Mouse (Mus musculus) intestine, embryonic 15.5 days (tissue): ENCODE measurements around the gene Syt1. TPM values are rescaled to one million over a fixed set of nuclear protein-coding genes. Genes with fewer than 3 reads are reported as not detected.

Experiments
- ATAC-seq: fragments of 200-750 bp; cut with Nextera tagmentation; 2 replicates; pipeline ENCODE4 v1.8.0; 2017; ENCODE audit warnings: moderate TSS enrichment, moderate library complexity
- H3K27ac ChIP-seq: fragments of 300-500 bp; sonication (generic); 2 replicates; pipeline ENCODE4 v1.5.1; 2015; ENCODE audit warnings: mild to moderate bottlenecking, inconsistent platforms
- H3K27me3 ChIP-seq: fragments of 300-500 bp; sonication (generic); replicated peaks from 2 replicates; pipeline ENCODE4 v1.6.1; 2015; ENCODE audit warnings: inconsistent platforms
- H3K36me3 ChIP-seq: fragments of 300-500 bp; sonication (generic); 2 replicates; pipeline ENCODE4 v1.6.1; 2015; ENCODE audit warnings: inconsistent platforms
- H3K4me1 ChIP-seq: fragments of 300-500 bp; sonication (generic); replicated peaks from 2 replicates; pipeline ENCODE4 v1.6.1; 2015; ENCODE audit warnings: inconsistent platforms
- H3K4me2 ChIP-seq: fragments of 300-500 bp; sonication (generic); replicated peaks from 2 replicates; pipeline ENCODE4 v1.6.1; 2015; ENCODE audit warnings: mild to moderate bottlenecking, inconsistent platforms
- H3K4me3 ChIP-seq: fragments of 300-500 bp; sonication (generic); replicated peaks from 2 replicates; pipeline ENCODE4 v1.5.1; 2015; ENCODE audit warnings: inconsistent platforms
- H3K9ac ChIP-seq: fragments of 300-500 bp; sonication (generic); 2 replicates; pipeline ENCODE4 v1.6.1; 2015; ENCODE audit warnings: inconsistent platforms
- H3K9me3 ChIP-seq: fragments of 300-500 bp; sonication (generic); 2 replicates; pipeline ENCODE4 v1.6.1; 2016; ENCODE audit warnings: inconsistent platforms
- WGBS: fragments of 180-500 bp; shearing (Covaris S2); methylation state at CpG from one replicate; pipeline ENCODE4 v1.1.7; 2015; 5-methylcytosine and 5-hydroxymethylcytosine counted together
- polyA plus RNA-seq: library from polyadenylated mRNA; unstranded; fragments of >200 nt; fragmentation: Nextera tagmentation; extraction: Ambion mirVana; gene quantifications from 2 replicates; pipeline ENCODE4 v1.2.1, GENCODE M21; 2015

Gene Syt1
- polyA plus RNA-seq, 1 experiment from 2014 or later: 10.0 TPM

- no peaks in the 10 kb centered on the region for H3K27me3 ChIP-seq
- WGBS: 87% methylated on average over 5 of the region's 5 CpGs
- no peak overlapping the region for H3K4me2 ChIP-seq
- H3K9ac ChIP-seq: no peak overlapping the region
- H3K4me3 ChIP-seq: no peak overlapping the region
- no peak for ATAC-seq
- no peak overlapping the region for H3K27ac ChIP-seq
- H3K4me1 ChIP-seq: no peaks in the 10 kb centered on the region
- H3K36me3 ChIP-seq: no peaks in the 10 kb centered on the region
- no peaks in the 10 kb centered on the region for H3K9me3 ChIP-seq
These were observed 391.6 kb downstream of the Syt1 start for GRCm38 (mm10) chr10:108619217-108619616.

DNA sequence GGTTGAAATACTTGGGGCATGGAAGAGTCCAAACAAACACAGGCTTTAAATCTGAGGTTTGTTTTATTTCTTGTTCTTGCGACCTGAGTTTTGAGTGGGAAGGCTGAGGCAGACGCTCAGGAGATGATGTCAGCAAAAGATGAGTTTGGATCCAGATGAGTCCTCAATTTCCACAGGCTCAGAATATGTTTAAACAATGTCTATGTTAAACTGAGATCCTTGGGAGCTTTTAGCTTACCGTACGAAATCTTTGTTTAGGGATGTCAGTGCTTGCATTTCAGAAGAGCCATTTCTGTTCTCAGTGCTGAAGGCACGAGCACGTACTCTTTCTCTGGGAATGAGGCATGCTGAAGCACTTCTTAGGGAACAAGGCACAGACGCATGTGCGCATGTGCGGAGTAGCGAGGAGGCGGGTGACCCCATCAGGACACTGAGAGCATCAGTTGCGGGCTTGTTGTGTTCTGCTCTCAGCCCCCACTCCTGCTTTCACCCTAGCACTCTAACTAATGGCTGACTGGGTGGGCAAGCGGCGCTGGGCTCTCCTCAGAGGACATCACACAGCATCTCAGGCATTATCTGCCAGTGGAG lies 400.6 kb downstream of the Syt1 start:
- no peak for ATAC-seq
- H3K27ac ChIP-seq: no peak overlapping the region
- no peak overlapping the region for H3K4me2 ChIP-seq
- H3K4me1 ChIP-seq: no peaks in the 10 kb centered on the region
- H3K9me3 ChIP-seq: no peaks in the 10 kb centered on the region
- H3K4me3 ChIP-seq: no peak overlapping the region
- no peak overlapping the region for H3K9ac ChIP-seq
- no peaks in the 10 kb centered on the region for H3K27me3 ChIP-seq
- no peaks in the 10 kb centered on the region for H3K36me3 ChIP-seq
- 69% methylated on average over 14 of the region's 14 CpGs for WGBS

DNA sequence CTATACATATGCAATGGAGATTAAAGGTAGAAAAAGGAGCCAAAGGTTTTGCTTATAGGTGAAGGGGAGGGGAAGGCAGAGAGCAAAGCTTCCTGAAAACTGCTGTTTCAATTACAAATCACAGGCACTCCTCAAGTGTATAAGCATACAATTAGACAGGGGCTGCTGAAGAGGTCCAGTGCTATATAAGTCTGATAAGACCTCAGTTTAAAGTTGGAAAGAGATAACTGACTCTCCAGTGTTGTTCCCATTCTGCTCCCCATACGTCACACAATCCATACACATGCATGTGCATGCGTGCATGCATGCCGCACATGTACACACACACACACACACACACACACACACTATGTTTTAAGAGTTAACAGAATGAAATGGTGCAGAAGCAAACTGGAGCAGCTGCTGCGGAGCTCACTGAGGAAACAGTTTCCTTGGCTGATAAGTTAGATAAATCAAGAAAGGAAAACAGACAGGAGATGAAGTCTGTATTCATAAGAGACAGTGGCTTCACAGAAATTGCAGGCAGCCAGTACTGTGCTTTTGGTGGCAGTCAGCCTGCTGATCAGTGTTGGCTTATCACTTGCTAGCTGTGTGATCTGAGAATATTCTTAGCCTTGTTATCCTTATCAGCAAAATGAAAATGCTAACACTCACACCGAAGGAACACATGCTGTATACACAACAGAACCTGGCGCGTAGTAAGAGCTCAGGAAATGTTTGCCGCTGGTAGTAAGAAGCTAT lies 408.9 kb downstream of the Syt1 start:
- Histone ChIP-seq H3K9ac (no peak overlapping the region), H3K27ac (no peak overlapping the region), H3K36me3 (no peaks in the 10 kb centered on the region), H3K9me3 (no peaks in the 10 kb centered on the region; the same call in 1 of the 2 replicates), H3K4me1 (no peaks in the 10 kb centered on the region), H3K27me3 (no peaks in the 10 kb centered on the region), H3K4me2 (no peak overlapping the region), H3K4me3 (no peak overlapping the region)
- 57% methylated on average over 8 of the region's 8 CpGs for WGBS
- no peak for ATAC-seq

DNA sequence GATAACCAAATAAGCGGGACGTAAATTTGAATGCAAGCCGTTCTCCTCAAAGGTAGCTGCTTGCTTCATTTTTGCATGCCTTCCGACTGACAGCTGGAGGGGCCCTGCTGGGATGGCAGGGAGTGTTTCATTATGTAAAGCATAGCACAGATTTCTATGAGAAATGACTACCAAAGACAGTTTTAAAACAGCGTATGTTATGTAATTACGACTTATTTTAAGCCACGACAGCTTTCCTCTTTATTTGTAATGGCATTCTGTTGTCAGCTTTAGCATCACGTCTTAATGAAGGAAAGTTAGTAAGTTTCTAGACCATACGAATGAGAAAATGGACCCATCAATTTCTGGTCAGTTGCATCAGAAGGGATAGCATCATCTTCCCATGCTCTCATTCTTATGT lies 410.1 kb downstream of the Syt1 start:
- Histone ChIP-seq H3K4me2 (no peak overlapping the region), H3K9ac (no peak overlapping the region), H3K36me3 (no peaks in the 10 kb centered on the region), H3K9me3 (no peaks in the 10 kb centered on the region; the same call in 1 of the 2 replicates), H3K27me3 (no peaks in the 10 kb centered on the region), H3K4me1 (peaks cover 4% of the 10 kb centered on the region; the same call in 1 of the 2 replicates), H3K27ac (no peak overlapping the region), H3K4me3 (no peak overlapping the region)
- ATAC-seq: no peak
- 83% methylated on average over 9 of the region's 9 CpGs for WGBS

GRCm38 (mm10) chr10:108597385-108597784 lies 413.4 kb downstream of the Syt1 start:
- H3K27me3 ChIP-seq: no peaks in the 10 kb centered on the region
- WGBS: 86% methylated on average over 1 of the region's 1 CpGs
- ATAC-seq: no peak
- H3K9me3 ChIP-seq: no peaks in the 10 kb centered on the region; the same call in 1 of the 2 replicates
- H3K4me3 ChIP-seq: no peak overlapping the region
- no peaks in the 10 kb centered on the region for H3K36me3 ChIP-seq
- no peak overlapping the region for H3K27ac ChIP-seq
- peaks cover 4% of the 10 kb centered on the region; the same call in 1 of the 2 replicates for H3K4me1 ChIP-seq
- H3K9ac ChIP-seq: no peak overlapping the region
- no peak overlapping the region for H3K4me2 ChIP-seq

- ATAC-seq: no peak; the same call in 1 of the 2 replicates
- H3K4me1 ChIP-seq: peaks cover 4% of the 10 kb centered on the region; the same call in 1 of the 2 replicates
- H3K27ac ChIP-seq: no peak overlapping the region
- H3K9me3 ChIP-seq: no peaks in the 10 kb centered on the region; the same call in 1 of the 2 replicates
- H3K27me3 ChIP-seq: no peaks in the 10 kb centered on the region
- 24% methylated on average over 11 of the region's 11 CpGs for WGBS
- H3K36me3 ChIP-seq: no peaks in the 10 kb centered on the region
- no peak overlapping the region for H3K4me3 ChIP-seq
- H3K9ac ChIP-seq: no peak overlapping the region
- peak overlapping the region; percentile 26 for H3K4me2 ChIP-seq
These were observed 414.4 kb downstream of the Syt1 start for GRCm38 (mm10) chr10:108596162-108596927.

DNA sequence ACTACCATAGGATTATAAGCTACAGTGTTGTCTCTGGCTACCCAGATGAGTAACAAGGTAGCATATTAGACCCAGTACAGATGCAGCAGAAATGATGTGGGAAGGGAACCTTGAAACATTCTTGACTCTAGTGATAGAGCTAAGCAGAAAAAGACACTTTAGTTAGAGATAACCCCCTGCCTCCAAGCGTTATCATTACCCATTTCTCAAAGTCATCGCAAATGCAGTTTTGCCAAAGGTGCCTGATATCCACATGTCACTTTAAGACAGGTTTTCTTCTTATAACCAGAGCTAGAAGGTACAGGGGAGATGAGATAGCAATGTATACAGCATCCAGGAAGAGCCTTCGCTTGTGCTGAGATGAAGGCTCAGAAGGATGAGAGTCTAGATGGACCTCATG lies 421.4 kb downstream of the Syt1 start:
- no peaks in the 10 kb centered on the region for H3K36me3 ChIP-seq
- H3K27me3 ChIP-seq: no peaks in the 10 kb centered on the region
- no peak overlapping the region for H3K27ac ChIP-seq
- H3K4me2 ChIP-seq: no peak overlapping the region
- no peaks in the 10 kb centered on the region for H3K9me3 ChIP-seq
- ATAC-seq: no peak
- 92% methylated on average over 3 of the region's 3 CpGs for WGBS
- H3K9ac ChIP-seq: no peak overlapping the region
- no peak overlapping the region for H3K4me3 ChIP-seq
- no peaks in the 10 kb centered on the region for H3K4me1 ChIP-seq

GRCm38 (mm10) chr10:108588924-108589323 lies 421.9 kb downstream of the Syt1 start:
- Histone ChIP-seq H3K4me1 (no peaks in the 10 kb centered on the region), H3K4me2 (no peak overlapping the region), H3K9me3 (no peaks in the 10 kb centered on the region), H3K27me3 (no peaks in the 10 kb centered on the region), H3K9ac (no peak overlapping the region), H3K36me3 (no peaks in the 10 kb centered on the region), H3K27ac (no peak overlapping the region), H3K4me3 (no peak overlapping the region)
- 86% methylated on average over 3 of the region's 3 CpGs for WGBS
- ATAC-seq: no peak

- no peak for ATAC-seq
- Histone ChIP-seq H3K27me3 (no peaks in the 10 kb centered on the region), H3K36me3 (no peaks in the 10 kb centered on the region), H3K4me2 (no peak overlapping the region), H3K4me3 (no peak overlapping the region), H3K27ac (no peak overlapping the region), H3K4me1 (no peaks in the 10 kb centered on the region), H3K9me3 (no peaks in the 10 kb centered on the region), H3K9ac (no peak overlapping the region)
- 58% methylated on average over 11 of the region's 11 CpGs for WGBS
These were observed 427.1 kb downstream of the Syt1 start for GRCm38 (mm10) chr10:108583694-108584093.

DNA sequence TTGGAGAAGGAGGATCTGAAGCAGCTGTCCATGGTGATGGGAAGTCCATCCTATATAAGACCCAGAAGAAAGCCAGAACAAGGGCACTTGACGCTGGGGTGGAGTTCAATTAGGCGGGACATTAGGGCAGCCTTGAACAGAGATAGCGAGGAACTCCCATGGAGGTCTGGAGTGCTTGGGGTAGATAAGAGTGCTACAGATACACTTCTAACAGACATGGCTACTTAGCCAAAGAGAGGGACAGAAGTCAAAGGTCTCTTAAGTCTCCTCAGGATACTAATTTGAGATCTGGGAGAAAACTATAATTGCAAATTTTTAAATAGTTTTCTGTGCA lies 428.4 kb downstream of the Syt1 start:
- Histone ChIP-seq H3K9me3 (no peaks in the 10 kb centered on the region), H3K4me2 (no peak overlapping the region), H3K4me3 (no peak overlapping the region), H3K4me1 (no peaks in the 10 kb centered on the region), H3K27me3 (no peaks in the 10 kb centered on the region), H3K9ac (no peak overlapping the region), H3K27ac (no peak overlapping the region), H3K36me3 (no peaks in the 10 kb centered on the region)
- peak; percentile 75 for ATAC-seq
- 70% methylated on average over 3 of the region's 3 CpGs for WGBS

DNA sequence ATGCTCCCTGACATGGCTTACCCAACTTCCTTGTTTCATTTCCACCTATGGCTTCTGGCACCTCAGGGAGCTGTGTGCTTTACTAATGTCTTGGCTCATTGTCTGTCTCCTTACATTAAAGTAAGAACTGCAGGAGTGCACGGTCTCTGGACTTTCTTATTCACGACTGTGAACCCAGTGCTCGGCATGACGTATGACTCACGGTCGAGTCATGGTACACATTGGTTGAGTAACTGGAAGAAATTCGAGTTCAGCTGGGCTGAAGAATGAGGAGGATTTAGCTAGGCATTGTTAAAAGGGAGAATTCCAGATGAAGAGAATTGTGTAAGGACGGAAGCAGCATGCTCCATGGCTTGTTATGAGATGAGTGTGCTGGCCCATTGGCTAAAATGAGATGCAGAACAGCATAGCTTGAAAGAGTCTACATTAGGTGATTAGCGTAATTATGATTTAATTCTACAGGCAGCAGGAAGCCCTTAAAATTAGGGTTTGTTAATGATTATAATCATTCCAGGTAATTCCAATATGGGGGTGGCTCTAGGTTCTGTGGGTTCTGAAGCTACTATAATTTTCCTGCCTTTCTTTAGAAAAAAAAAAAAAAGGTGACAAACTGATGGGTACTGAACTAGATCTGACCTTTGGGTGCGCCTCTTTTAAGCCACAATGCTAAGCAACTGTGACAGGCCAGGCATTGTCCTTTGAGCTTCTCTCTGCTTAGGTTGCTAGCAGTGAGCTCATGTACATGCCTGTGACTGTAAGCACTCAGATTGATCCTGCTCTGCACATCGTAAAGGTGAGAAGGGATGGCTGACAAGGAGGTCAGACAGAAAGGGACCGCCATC lies 429.0 kb downstream of the Syt1 start:
- no peak overlapping the region for H3K4me2 ChIP-seq
- no peak for ATAC-seq

More for the DNA sequence above, 429.0 kb downstream of the Syt1 start:
- no peaks in the 10 kb centered on the region for H3K4me1 ChIP-seq
- H3K27ac ChIP-seq: no peak overlapping the region
- no peak overlapping the region for H3K4me3 ChIP-seq
- H3K9me3 ChIP-seq: no peaks in the 10 kb centered on the region
- no peaks in the 10 kb centered on the region for H3K36me3 ChIP-seq
- H3K27me3 ChIP-seq: no peaks in the 10 kb centered on the region
- no peak overlapping the region for H3K9ac ChIP-seq
- WGBS: 65% methylated on average over 12 of the region's 12 CpGs
